28 mouse cellular contexts compared by ENCODE assay signal in the genomic region with DNA sequence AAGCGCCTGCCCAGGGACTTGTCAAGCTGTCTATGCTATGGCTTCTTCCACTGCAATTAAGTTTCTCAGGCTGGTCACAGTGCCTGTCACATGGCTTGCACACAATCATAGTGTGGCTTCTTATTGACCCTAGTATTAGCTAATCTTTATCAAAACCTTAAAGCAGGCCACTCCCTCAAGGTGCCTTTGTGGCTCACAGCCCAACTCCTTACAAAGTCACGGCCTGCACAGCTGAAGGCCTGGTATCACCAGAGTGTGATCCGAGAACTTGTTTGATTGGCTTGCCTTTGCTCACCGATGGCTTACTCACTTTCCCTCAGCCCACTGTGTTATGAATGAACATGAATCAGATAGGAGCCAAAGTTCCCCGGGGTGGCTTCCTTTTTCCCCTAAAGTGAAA. TPM values are rescaled to one million over a fixed set of nuclear protein-coding genes. Genes with fewer than 3 reads are reported as not detected.
DNase-seq lines count a peak whose midpoint lies in the region; ATAC-seq and TF ChIP-seq lines count a peak whose summit lies in the region.
"Had no signal": no experiment of that assay in that cellular context is flagged by ENCODE, and none has a peak within 500 bp of the region (broad histone marks: within the 10 kb centered on the region; RNA-seq: fewer than 3 reads in every experiment).

No protein-coding gene starts in this region.

- H3K4me3 ChIP-seq in lung, postnatal 0 days (ENCODE audit: low read depth, low read length): no peak overlapping the region
- no peak overlapping the region for H3K4me3 ChIP-seq in intestine, embryonic 15.5 days (replicated peaks)
- no peak overlapping the region for H3K4me3 ChIP-seq in stomach, postnatal 0 days (ENCODE audit: low read depth, low read length)
- H3K4me3 ChIP-seq: embryonic facial prominence, embryonic 10.5 days; embryonic facial prominence, embryonic 15.5 days; forebrain, embryonic 12.5 days; heart, adult 2 months; heart, embryonic 12.5 days; hindbrain, embryonic 13.5 days; limb, embryonic 10.5 days; limb, embryonic 15.5 days; liver, embryonic 15.5 days; megakaryocyte, embryonic 14.5 days; midbrain, embryonic 13.5 days had no signal

- ATAC-seq in lung, postnatal 0 days: peak; percentile 18; the same call in 1 of the 2 replicates
- peak; percentile 73 for ATAC-seq in intestine, embryonic 15.5 days
- ATAC-seq in megakaryocyte-erythroid progenitor cell, adult 5-6 weeks (replicated peaks; ENCODE audit: low FRiP score, low TSS enrichment, poor library complexity, severe bottlenecking): peak; percentile 52; the same call in 1 of the 2 replicates
- peak; percentile 91 for ATAC-seq in stomach, postnatal 0 days (ENCODE audit: low FRiP score, low TSS enrichment)
- ATAC-seq: forebrain, postnatal 0 days; midbrain, embryonic 13.5 days had no signal

- 73% methylated on average over 5 of the region's 5 CpGs for WGBS in lung, postnatal 0 days
- 61% methylated on average over 5 of the region's 5 CpGs for WGBS in intestine, embryonic 15.5 days
- 67% methylated on average over 5 of the region's 5 CpGs for WGBS in stomach, postnatal 0 days

- H3K36me3 ChIP-seq in lung, postnatal 0 days (ENCODE audit: insufficient read depth, low read length): no peaks in the 10 kb centered on the region
- H3K36me3 ChIP-seq in intestine, embryonic 15.5 days: no peaks in the 10 kb centered on the region
- H3K36me3 ChIP-seq in stomach, postnatal 0 days (ENCODE audit: control insufficient read depth, insufficient read depth, low read length): no peaks in the 10 kb centered on the region
- H3K36me3 ChIP-seq: embryonic facial prominence, embryonic 10.5 days; embryonic facial prominence, embryonic 15.5 days; forebrain, embryonic 12.5 days; G1E; heart, embryonic 12.5 days; hindbrain, embryonic 13.5 days; limb, embryonic 10.5 days; limb, embryonic 15.5 days; liver, embryonic 15.5 days; midbrain, embryonic 13.5 days had no signal

- H3K9ac ChIP-seq in lung, postnatal 0 days (replicated peaks; ENCODE audit: low read depth): no peak overlapping the region
- H3K9ac ChIP-seq in intestine, embryonic 15.5 days: no peak overlapping the region
- no peak overlapping the region for H3K9ac ChIP-seq in stomach, postnatal 0 days (ENCODE audit: low read length)
- H3K9ac ChIP-seq: embryonic facial prominence, embryonic 15.5 days; forebrain, embryonic 12.5 days; forebrain, postnatal 0 days; heart, embryonic 12.5 days; hindbrain, embryonic 13.5 days; limb, embryonic 15.5 days; liver, embryonic 15.5 days; midbrain, embryonic 13.5 days had no signal

- H3K27ac ChIP-seq in lung, postnatal 0 days (ENCODE audit: low read length): no peak overlapping the region
- no peak overlapping the region for H3K27ac ChIP-seq in intestine, embryonic 15.5 days
- peak overlapping the region; percentile 88 for H3K27ac ChIP-seq in stomach, postnatal 0 days (replicated peaks)
- H3K27ac ChIP-seq: embryonic facial prominence, embryonic 10.5 days; embryonic facial prominence, embryonic 15.5 days; forebrain, embryonic 12.5 days; heart, adult 2 months; hindbrain, embryonic 13.5 days; limb, embryonic 10.5 days; limb, embryonic 15.5 days; liver, embryonic 15.5 days; midbrain, embryonic 13.5 days had no signal

- H3K4me2 ChIP-seq in lung, postnatal 0 days (replicated peaks; ENCODE audit: low read depth, low read length): no peak overlapping the region
- H3K4me2 ChIP-seq in intestine, embryonic 15.5 days (replicated peaks): no peak overlapping the region
- no peak overlapping the region for H3K4me2 ChIP-seq in stomach, postnatal 0 days (replicated peaks; ENCODE audit: low read depth)
- H3K4me2 ChIP-seq: embryonic facial prominence, embryonic 15.5 days; forebrain, embryonic 12.5 days; heart, embryonic 12.5 days; hindbrain, embryonic 13.5 days; limb, embryonic 15.5 days; liver, embryonic 15.5 days; midbrain, embryonic 13.5 days had no signal

- no peaks in the 10 kb centered on the region for H3K27me3 ChIP-seq in lung, postnatal 0 days (replicated peaks; ENCODE audit: insufficient read depth, low read length)
- H3K27me3 ChIP-seq in intestine, embryonic 15.5 days (replicated peaks): no peaks in the 10 kb centered on the region
- H3K27me3 ChIP-seq in stomach, postnatal 0 days (ENCODE audit: control insufficient read depth, insufficient read depth, low read length): no peaks in the 10 kb centered on the region
- H3K27me3 ChIP-seq: embryonic facial prominence, embryonic 15.5 days; forebrain, embryonic 12.5 days; hindbrain, embryonic 13.5 days; limb, embryonic 15.5 days; midbrain, embryonic 13.5 days had no signal

- TF ChIP-seq CTCF in lung, postnatal 0 days (IDR thresholded peaks at IDR 0.05): no peak
- TF ChIP-seq CTCF in stomach, postnatal 0 days (IDR thresholded peaks at IDR 0.05; ENCODE audit: low read depth): no peak

- H3K4me1 ChIP-seq in lung, postnatal 0 days (ENCODE audit: insufficient read depth, low read depth, low read length): no peaks in the 10 kb centered on the region
- peaks cover 20% of the 10 kb centered on the region for H3K4me1 ChIP-seq in intestine, embryonic 15.5 days (replicated peaks)
- H3K4me1 ChIP-seq in stomach, postnatal 0 days (replicated peaks; ENCODE audit: control insufficient read depth, insufficient read depth): peaks cover 10% of the 10 kb centered on the region

- H3K9me3 ChIP-seq in lung, postnatal 0 days (ENCODE audit: low read length): no peaks in the 10 kb centered on the region
- H3K9me3 ChIP-seq in intestine, embryonic 15.5 days: no peaks in the 10 kb centered on the region
- no peaks in the 10 kb centered on the region for H3K9me3 ChIP-seq in stomach, postnatal 0 days (ENCODE audit: control insufficient read depth, low read length)
- H3K9me3 ChIP-seq: embryonic facial prominence, embryonic 10.5 days; embryonic facial prominence, embryonic 15.5 days; forebrain, embryonic 12.5 days; G1E; heart, embryonic 12.5 days; hindbrain, embryonic 13.5 days; limb, embryonic 10.5 days; limb, embryonic 15.5 days; liver, embryonic 15.5 days; midbrain, embryonic 13.5 days had no signal

- TF ChIP-seq EP300 in lung, postnatal 0 days (IDR thresholded peaks at IDR 0.05): no peak
- peak; percentile 50 for TF ChIP-seq EP300 in stomach, postnatal 0 days (optimal IDR thresholded peaks at IDR 0.05)

- no peak for DNase-seq in lung, postnatal 0 days (ENCODE audit: low spot score)
- no peak for DNase-seq in lung, postnatal 10 days
- peak; percentile 82 for DNase-seq in stomach, postnatal 0 days (ENCODE audit: low spot score)
- DNase-seq in layer of hippocampus, adult 11-12 months (ENCODE audit: low spot score): no peak
- DNase-seq in cerebellum, adult 9-10 months: no peak
- DNase-seq: adrenal gland, adult 8-10 months; cerebellum, adult 2 months; cerebellum, postnatal 25 days; forebrain, postnatal 0 days; heart, adult 2 months; heart, postnatal 4 days; kidney, postnatal 36 days; right cerebral cortex, postnatal 25 days; spleen, adult 18-20 months; thymus, postnatal 14 days had no signal

RNA-seq across cellular contexts. Expression of a gene that starts 52.5 kb away (rescaled TPM):
- polyA plus RNA-seq in lung, postnatal 0 days (2015; fragmentation: Nextera tagmentation; extraction: Ambion mirVana): 15.5 and 16.7 TPM in 2 replicates
- 6.5 and 7.7 TPM in 2 replicates for polyA plus RNA-seq in intestine, embryonic 15.5 days (2015; fragmentation: Nextera tagmentation; extraction: Ambion mirVana)
- total RNA-seq in megakaryocyte-erythroid progenitor cell, adult 5-6 weeks (2014; fragmentation: Nextera tagmentation): 0.59 and 0.79 TPM in 2 replicates
- total RNA-seq in megakaryocyte-erythroid progenitor cell, adult 5-6 weeks (2017): 1.6 and 2.0 TPM in 2 replicates
- 17.8 and 19.5 TPM in 2 replicates for polyA plus RNA-seq in stomach, postnatal 0 days (2015; fragmentation: Nextera tagmentation; extraction: Ambion mirVana)

Comparison
In these comparisons a context has a peak if more than half of its experiments do, and no peak if none do; other contexts are left out.
1. ATAC-seq: peak in every context shown above with its lines; median percentile 91 in stomach, postnatal 0 days; 73 in intestine, embryonic 15.5 days; 52 in megakaryocyte-erythroid progenitor cell, adult 5-6 weeks; 18 in lung, postnatal 0 days.